Mouse (Mus musculus) MEL (cell line): ENCODE measurements around the gene 4930426L09Rik. TPM values are rescaled to one million over a fixed set of nuclear protein-coding genes. Genes with fewer than 3 reads are reported as not detected.

ENCODE experiments used
- DNase-seq: peaks from one replicate; pipeline ENCODE4 v3.0.0; 2011; ENCODE audit warnings: low read depth, low spot score
- H3K27ac ChIP-seq: 2 replicates; pipeline ENCODE4 v1.5.1; 2012; ENCODE audit warnings: low read depth, mild to moderate bottlenecking, control low read depth, low read length, moderate library complexity; ENCODE audit not compliant: control insufficient read depth
- H3K27me3 ChIP-seq, 2 experiments: fragments of 150-350 bp in 1 of 2; sonication (generic) in 1 of 2; 2 replicates each; pipeline ENCODE4 v1.6.1; 2012; ENCODE audit warnings: low read length in 2 of 2, mild to moderate bottlenecking in 2 of 2, improper control_type of control experiment in 1 of 2, moderate library complexity in 1 of 2; ENCODE audit not compliant: insufficient read depth in 2 of 2, control insufficient read depth in 1 of 2
- H3K36me3 ChIP-seq, 2 experiments: 2 replicates each; pipeline ENCODE4 v1.6.1; 2012 to 2014; ENCODE audit warnings: low read length in 2 of 2, improper control_type of control experiment in 1 of 2, inconsistent platforms in 1 of 2, mild to moderate bottlenecking in 1 of 2; ENCODE audit not compliant: insufficient read depth in 2 of 2, control insufficient read depth in 1 of 2
- H3K4me1 ChIP-seq, 2 experiments: fragments of 150-350 bp in 1 of 2; sonication (generic) in 1 of 2; 2 replicates each; pipeline ENCODE4 v1.6.1; 2012; ENCODE audit warnings: low read length in 2 of 2, improper control_type of control experiment in 1 of 2, mild to moderate bottlenecking in 1 of 2; ENCODE audit not compliant: insufficient read depth in 2 of 2, control insufficient read depth in 1 of 2
- H3K4me3 ChIP-seq, 2 experiments: fragments of 150-350 bp in 1 of 2; sonication (generic) in 1 of 2; 2 replicates each; pipeline ENCODE4 v1.5.1; 2012; ENCODE audit warnings: low read depth in 2 of 2, low read length in 2 of 2, mild to moderate bottlenecking in 2 of 2, moderate library complexity in 2 of 2, control low read depth in 1 of 2, improper control_type of control experiment in 1 of 2; ENCODE audit not compliant: control insufficient read depth in 1 of 2, insufficient read depth in 1 of 2
- H3K79me2 ChIP-seq: 2 replicates; pipeline ENCODE4 v1.6.1; 2012; ENCODE audit warnings: mild to moderate bottlenecking, low read length, moderate library complexity; ENCODE audit not compliant: control insufficient read depth, poor library complexity, insufficient read depth
- H3K9ac ChIP-seq: 2 replicates; pipeline ENCODE4 v1.6.1; 2012; ENCODE audit warnings: low read depth, mild to moderate bottlenecking, control low read depth, low read length, moderate library complexity; ENCODE audit not compliant: control insufficient read depth, poor library complexity, severe bottlenecking
- H3K9me3 ChIP-seq: fragments of 150-350 bp; sonication (generic); replicated peaks from 2 replicates; pipeline ENCODE4 v1.6.1; 2012; ENCODE audit warnings: mild to moderate bottlenecking, low read length, improper control_type of control experiment, moderate library complexity; ENCODE audit not compliant: insufficient read depth
- BHLHE40 ChIP-seq: IDR thresholded peaks from 2 replicates; pipeline ENCODE4 v1.6.1; 2012; ENCODE audit warnings: low read depth, mild to moderate bottlenecking, inconsistent platforms, low read length, improper control_type of control experiment, borderline replicate concordance
- CHD2 ChIP-seq: IDR thresholded peaks from 2 replicates; pipeline ENCODE4 v1.6.1; 2011; ENCODE audit warnings: low read length, improper control_type of control experiment
- CTCF ChIP-seq, 3 experiments: IDR thresholded peaks in 2 of 3; conservative IDR thresholded peaks in 1 of 3; 2 replicates each; pipeline ENCODE4 v1.5.1; 2011 to 2012; ENCODE audit warnings: low read length in 3 of 3, low read depth in 2 of 3, mild to moderate bottlenecking in 2 of 3, improper control_type of control experiment in 1 of 3, inconsistent platforms in 1 of 3, mixed read lengths in 1 of 3, moderate library complexity in 1 of 3; ENCODE audit not compliant: control insufficient read depth in 1 of 3, insufficient read depth in 1 of 3, poor library complexity in 1 of 3, severe bottlenecking in 1 of 3
- E2F4 ChIP-seq: IDR thresholded peaks from 2 replicates; pipeline ENCODE4 v1.6.1; 2011; ENCODE audit warnings: low read depth, low read length, improper control_type of control experiment, borderline replicate concordance
- EP300 ChIP-seq, 2 experiments: IDR thresholded peaks; 2 replicates each; pipeline ENCODE4 v1.6.1; 2011; ENCODE audit warnings: improper control_type of control experiment in 2 of 2, low read length in 2 of 2, low read depth in 1 of 2, mild to moderate bottlenecking in 1 of 2
- GATA1 ChIP-seq: IDR thresholded peaks from 2 replicates; pipeline ENCODE4 v1.6.1; 2011; ENCODE audit warnings: low read depth, low read length, improper control_type of control experiment
- HCFC1 ChIP-seq: IDR thresholded peaks from 2 replicates; pipeline ENCODE4 v1.6.1; 2012; ENCODE audit warnings: low read depth, mild to moderate bottlenecking, inconsistent platforms, low read length, improper control_type of control experiment, moderate library complexity
- JUND ChIP-seq: IDR thresholded peaks from 2 replicates; pipeline ENCODE4 v1.6.1; 2011; ENCODE audit warnings: low read depth, mild to moderate bottlenecking, improper control_type of control experiment, low read length
- KAT2A ChIP-seq: conservative IDR thresholded peaks from 2 replicates; pipeline ENCODE4 v1.6.1; 2012; ENCODE audit warnings: low read depth, low read length, improper control_type of control experiment, inconsistent platforms
- MAX ChIP-seq: IDR thresholded peaks from 2 replicates; pipeline ENCODE4 v1.6.1; 2011; ENCODE audit warnings: low read length, improper control_type of control experiment
- NELFE ChIP-seq: IDR thresholded peaks from 2 replicates; pipeline ENCODE4 v1.6.1; 2011; ENCODE audit warnings: low read depth, low read length, improper control_type of control experiment
- POLR2A ChIP-seq, 2 experiments: IDR thresholded peaks; 2 replicates each; pipeline ENCODE4 v1.6.1; 2011 to 2012; ENCODE audit warnings: low read length in 2 of 2, mild to moderate bottlenecking in 2 of 2, control low read depth in 1 of 2, improper control_type of control experiment in 1 of 2, low read depth in 1 of 2, moderate library complexity in 1 of 2; ENCODE audit not compliant: control insufficient read depth in 1 of 2, insufficient read depth in 1 of 2, poor library complexity in 1 of 2
- POLR2AphosphoS2 ChIP-seq: IDR thresholded peaks from 2 replicates; pipeline ENCODE4 v1.6.1; 2011; ENCODE audit warnings: low read length, improper control_type of control experiment
- POLR2AphosphoS5 ChIP-seq: IDR thresholded peaks from 2 replicates; pipeline ENCODE4 v1.6.1; 2012; ENCODE audit warnings: low read depth, borderline replicate concordance, mild to moderate bottlenecking, inconsistent platforms, low read length, moderate library complexity, mixed read lengths
- RCOR1 ChIP-seq: IDR thresholded peaks from 2 replicates; pipeline ENCODE4 v1.6.1; 2012; ENCODE audit warnings: low read depth, mild to moderate bottlenecking, inconsistent platforms, low read length, improper control_type of control experiment
- SMC3 ChIP-seq: IDR thresholded peaks from 2 replicates; pipeline ENCODE4 v1.6.1; 2011; ENCODE audit warnings: low read depth, low read length, improper control_type of control experiment
- TAL1 ChIP-seq: IDR thresholded peaks from 2 replicates; pipeline ENCODE4 v1.6.1; 2012; ENCODE audit warnings: mild to moderate bottlenecking, inconsistent platforms, low read length, moderate library complexity, mixed read lengths
- TBP ChIP-seq: IDR thresholded peaks from 2 replicates; pipeline ENCODE4 v1.8.0; 2011; ENCODE audit warnings: low read depth, low read length, improper control_type of control experiment
- TCF12 ChIP-seq: IDR thresholded peaks from 2 replicates; pipeline ENCODE4 v1.6.1; 2014; ENCODE audit warnings: low read depth, mild to moderate bottlenecking, inconsistent platforms, low read length, improper control_type of control experiment, moderate library complexity
- UBTF ChIP-seq: IDR thresholded peaks from 2 replicates; pipeline ENCODE4 v1.6.1; 2012; ENCODE audit warnings: low read depth, mild to moderate bottlenecking, inconsistent platforms, low read length, improper control_type of control experiment, moderate library complexity, borderline replicate concordance; ENCODE audit not compliant: insufficient read depth
- USF2 ChIP-seq, 2 experiments: IDR thresholded peaks; 2 replicates each; pipeline ENCODE4 v1.6.1; 2011 to 2012; ENCODE audit warnings: improper control_type of control experiment in 2 of 2, low read length in 2 of 2, borderline replicate concordance in 1 of 2, inconsistent platforms in 1 of 2, low read depth in 1 of 2, mild to moderate bottlenecking in 1 of 2; ENCODE audit not compliant: insufficient read depth in 1 of 2
- ZC3H11A ChIP-seq: IDR thresholded peaks from 2 replicates; pipeline ENCODE4 v1.6.1; 2012; ENCODE audit warnings: low read depth, mild to moderate bottlenecking, inconsistent platforms, low read length, improper control_type of control experiment
- polyA plus RNA-seq, 2 experiments: library from polyadenylated mRNA; stranded (reverse) in 1 of 2; unstranded in 1 of 2; fragments of >175 nt in 1 of 2; fragments of >200 nt in 1 of 2; gene quantifications; 2 replicates each; pipeline versions ENCODE4 v1.2.1 to v1.2.4; 2012; ENCODE audit warnings: low replicate concordance in 2 of 2, low read depth in 1 of 2; ENCODE audit not compliant: insufficient read length in 2 of 2, insufficient read depth in 1 of 2, missing spikeins in 1 of 2
- total RNA-seq: library from RNA; depleted of rRNA; stranded (reverse); fragments of 300-350 nt; gene quantifications from 2 replicates; pipeline ENCODE4 v1.2.3, GENCODE M21; 2012

The 4930426L09Rik gene
- total and polyA plus RNA-seq, 3 experiments, result 0.12 to 0.19 TPM; not detected in 1

GRCm38 (mm10) chr2:18999395-18999794 lies 1.3 kb downstream of the 4930426L09Rik start:
- Histone ChIP-seq H3K9ac (no peak overlapping the region), H3K4me3 (no peak overlapping the region), H3K4me1 (peaks cover 23 to 27% of the 10 kb centered on the region in 2 experiments), H3K36me3 (peaks cover 0 to 33% of the 10 kb centered on the region in 2 experiments; a peak in 2 of 4 replicates), H3K9me3 (no peaks in the 10 kb centered on the region), H3K79me2 (peaks cover 28% of the 10 kb centered on the region), H3K27ac (no peak overlapping the region), H3K27me3 (no peaks in the 10 kb centered on the region)
- DNase-seq, result no peak
- TF ChIP-seq TCF12 (0 out of 2 replicates have a peak, but pooled peaks have one; percentile 36), CHD2 (no peak), BHLHE40 (peak; percentile 53; the same call in 1 of the 2 replicates), HCFC1 (no peak), POLR2AphosphoS5 (no peak), EP300 (IDR thresholded peaks at IDR 0.05; ENCODE audit: low read depth in 1 of 2, low read length in 2 of 2) (peak; percentile 61 to 66; a peak in 3 of 4 replicates), GATA1 (peak; percentile 38)

- no peaks in the 10 kb centered on the region for H3K9me3 ChIP-seq
- peak overlapping the region; percentile 45 for H3K9ac ChIP-seq
- no peaks in the 10 kb centered on the region for H3K79me2 ChIP-seq
- TF ChIP-seq POLR2A (IDR thresholded peaks at IDR 0.05; ENCODE audit: control insufficient read depth in 1 of 2, insufficient read depth in 1 of 2, low read depth in 1 of 2, low read length in 2 of 2, poor library complexity in 1 of 2) (peak in 1 of 2 experiments; percentile 23; a peak in 1 of 4 replicates), BHLHE40 (no peak), POLR2AphosphoS2 (no peak), EP300 (IDR thresholded peaks at IDR 0.05; ENCODE audit: low read depth in 1 of 2, low read length in 2 of 2) (peak in 1 of 2 experiments; percentile 57; a peak in 1 of 4 replicates), TBP (0 out of 2 replicates have a peak, but pooled peaks have one; percentile 63), RCOR1 (no peak), TCF12 (no peak), SMC3 (no peak), KAT2A (no peak), NELFE (no peak), ZC3H11A (no peak), CTCF (IDR thresholded peaks at IDR 0.05 in 2 of 3, conservative IDR thresholded peaks at IDR 0.05 in 1 of 3; ENCODE audit: control insufficient read depth in 1 of 3, insufficient read depth in 1 of 3, low read depth in 2 of 3, low read length in 3 of 3, poor library complexity in 1 of 3, severe bottlenecking in 1 of 3) (no peak), TAL1 (no peak), USF2 (IDR thresholded peaks at IDR 0.05; ENCODE audit: borderline replicate concordance in 1 of 2, insufficient read depth in 1 of 2, low read depth in 1 of 2, low read length in 2 of 2) (no peak), E2F4 (no peak), UBTF (no peak), MAX (no peak), JUND (no peak)
- H3K4me3 ChIP-seq, result peak overlapping the region; percentile 38 to 40; a peak in 3 of 4 replicates
- peaks cover 2 to 10% of the 10 kb centered on the region in 2 experiments; a peak in 3 of 4 replicates for H3K4me1 ChIP-seq
- peak overlapping the region; percentile 22; the same call in 1 of the 2 replicates for H3K27ac ChIP-seq
- peaks cover 0 to 8% of the 10 kb centered on the region in 2 experiments; a peak in 2 of 4 replicates for H3K36me3 ChIP-seq
- DNase-seq, result peak; percentile 79
- no peaks in the 10 kb centered on the region for H3K27me3 ChIP-seq
Observed at GRCm38 (mm10) chr2:19004801-19005200, 6.7 kb downstream of the 4930426L09Rik start.
